ENCODE assay signal across 8 mouse cellular contexts in genomic region chr15:102136129-102136758, GRCm38 (mm10). TPM values are rescaled to one million over a fixed set of nuclear protein-coding genes. Genes with fewer than 3 reads are reported as not detected.
DNase-seq lines count a peak whose midpoint lies in the region; ATAC-seq and TF ChIP-seq lines count a peak whose summit lies in the region.

Spryd3 (minus strand) TSS chr15:102136234.

- no peaks in the 10 kb centered on the region; the same call in 1 of the 2 replicates for H3K4me1 ChIP-seq in bone marrow, adult 2 months (ENCODE audit: control insufficient read depth, insufficient read depth, low read length)
- peaks cover 14% of the 10 kb centered on the region for H3K4me1 ChIP-seq in embryonic facial prominence, embryonic 15.5 days
- 0 out of 2 replicates have a peak, but pooled peaks cover 4% of the 10 kb centered on the region for H3K4me1 ChIP-seq in limb, embryonic 14.5 days (ENCODE audit: control insufficient read depth, insufficient read depth, low read length)
- no peaks in the 10 kb centered on the region for H3K4me1 ChIP-seq in midbrain, postnatal 0 days (ENCODE audit: insufficient read depth, low read length)

- peak within 1 kb of the TSS; percentile 82 for H3K9ac ChIP-seq in embryonic facial prominence, embryonic 15.5 days
- peak within 1 kb of the TSS; percentile 76 for H3K9ac ChIP-seq in limb, embryonic 14.5 days (ENCODE audit: low read depth, low read length, severe bottlenecking)
- H3K9ac ChIP-seq in midbrain, postnatal 0 days (replicated peaks; ENCODE audit: low read length, poor library complexity, severe bottlenecking), result peak within 1 kb of the TSS; percentile 80

- no peaks in the 10 kb centered on the region for H3K27me3 ChIP-seq in embryonic facial prominence, embryonic 15.5 days
- no peaks in the 10 kb centered on the region for H3K27me3 ChIP-seq in limb, embryonic 14.5 days (ENCODE audit: control insufficient read depth, insufficient read depth, low read length)
- H3K27me3 ChIP-seq in midbrain, postnatal 0 days (ENCODE audit: insufficient read depth, low read length), result no peaks in the 10 kb centered on the region

- ATAC-seq in embryonic facial prominence, embryonic 15.5 days (ENCODE audit: insufficient number of reproducible peaks, low FRiP score, low TSS enrichment, low read depth), result peak; percentile 99
- ATAC-seq in limb, embryonic 14.5 days (ENCODE audit: low FRiP score, low read depth), result peak; percentile 99
- ATAC-seq in midbrain, postnatal 0 days (ENCODE audit: low FRiP score), result peak; percentile 99

- H3K9me3 ChIP-seq in embryonic facial prominence, embryonic 15.5 days (replicated peaks), result no peaks in the 10 kb centered on the region
- H3K9me3 ChIP-seq in limb, embryonic 14.5 days (ENCODE audit: control insufficient read depth, low read length), result no peaks in the 10 kb centered on the region
- no peaks in the 10 kb centered on the region for H3K9me3 ChIP-seq in midbrain, postnatal 0 days (ENCODE audit: low read length)

- WGBS in bone marrow, adult 2 months, result 1% methylated on average over 50 of the region's 50 CpGs
- WGBS in embryonic facial prominence, embryonic 15.5 days, result under 1% methylated on average over 49 of the region's 50 CpGs
- WGBS in limb, embryonic 14.5 days, result 2% methylated on average over 45 of the region's 50 CpGs
- WGBS in midbrain, postnatal 0 days, result under 1% methylated on average over 50 of the region's 50 CpGs

- TF ChIP-seq CTCF in bone marrow, adult 2 months (IDR thresholded peaks at IDR 0.05; ENCODE audit: control insufficient read depth, insufficient read depth, low read length), result no peak
- TF ChIP-seq CTCF in midbrain, postnatal 0 days (IDR thresholded peaks at IDR 0.05), result 0 out of 2 replicates have a peak, but pooled peaks have one; percentile 18

- TF ChIP-seq POLR2A in bone marrow, adult 2 months (IDR thresholded peaks at IDR 0.05; ENCODE audit: borderline replicate concordance, control insufficient read depth, low read depth, low read length), result peak; percentile 62
- peak; percentile 83; the same call in 1 of the 2 replicates for TF ChIP-seq POLR2A in limb, embryonic 14.5 days (IDR thresholded peaks at IDR 0.05; ENCODE audit: borderline replicate concordance, extremely low read depth, insufficient read depth, insufficient read length)

- H3K27ac ChIP-seq in bone marrow, adult 2 months (ENCODE audit: control insufficient read depth, insufficient read depth, low read depth, low read length, poor library complexity), result peak within 1 kb of the TSS; percentile 57
- peak within 1 kb of the TSS; percentile 82 for H3K27ac ChIP-seq in embryonic facial prominence, embryonic 15.5 days (replicated peaks)
- H3K27ac ChIP-seq in limb, embryonic 14.5 days (replicated peaks; ENCODE audit: low read depth, low read length), result peak within 1 kb of the TSS; percentile 67; the same call in 1 of the 2 replicates
- peak within 1 kb of the TSS; percentile 77 for H3K27ac ChIP-seq in midbrain, postnatal 0 days (ENCODE audit: low read depth, low read length)

- DNase-seq in 416B (ENCODE audit: low read depth), result peak; percentile 96
- DNase-seq in heart, adult 8-10 months (ENCODE audit: low spot score), result peak; percentile 98
- DNase-seq in kidney, adult 9 months, result peak; percentile 98
- peak; percentile 92 for DNase-seq in limb, embryonic 14.5 days (ENCODE audit: low spot score)
- peak; percentile 96 for DNase-seq in midbrain, postnatal 0 days (ENCODE audit: low spot score)
- peak; percentile 97 to 98 for DNase-seq in spleen, postnatal 14 days (ENCODE audit: low spot score in 2 of 2)

- H3K4me3 ChIP-seq in bone marrow, adult 2 months (replicated peaks; ENCODE audit: control insufficient read depth, low read depth, low read length), result peak within 1 kb of the TSS; percentile 86
- peak within 1 kb of the TSS; percentile 86 for H3K4me3 ChIP-seq in embryonic facial prominence, embryonic 15.5 days (replicated peaks)
- peak within 1 kb of the TSS; percentile 77 for H3K4me3 ChIP-seq in limb, embryonic 14.5 days (replicated peaks; ENCODE audit: low read length)
- peak within 1 kb of the TSS; percentile 75 for H3K4me3 ChIP-seq in midbrain, postnatal 0 days (ENCODE audit: low read depth, low read length)

- peaks cover 18% of the 10 kb centered on the region for H3K36me3 ChIP-seq in embryonic facial prominence, embryonic 15.5 days
- peaks cover 23% of the 10 kb centered on the region for H3K36me3 ChIP-seq in limb, embryonic 14.5 days (ENCODE audit: control insufficient read depth, insufficient read depth, low read length)
- peaks cover 15% of the 10 kb centered on the region for H3K36me3 ChIP-seq in midbrain, postnatal 0 days (ENCODE audit: insufficient read depth, low read length)

- H3K4me2 ChIP-seq in embryonic facial prominence, embryonic 15.5 days (replicated peaks), result peak within 1 kb of the TSS; percentile 83
- H3K4me2 ChIP-seq in limb, embryonic 14.5 days (replicated peaks; ENCODE audit: low read depth, low read length, severe bottlenecking), result peak within 1 kb of the TSS; percentile 84
- peak within 1 kb of the TSS; percentile 72 for H3K4me2 ChIP-seq in midbrain, postnatal 0 days (ENCODE audit: low read depth, low read length, poor library complexity, severe bottlenecking)

RNA-seq across cellular contexts. Expression of gene Spryd3, which starts in this region (rescaled TPM):
- 7.9 and 23.0 TPM in 2 replicates for polyA plus RNA-seq in bone marrow, adult 2 months (2011; ENCODE audit: insufficient read depth, insufficient read length, low replicate concordance, missing spikeins)
- polyA plus RNA-seq in embryonic facial prominence, embryonic 15.5 days (2015; fragmentation: Nextera tagmentation; extraction: Ambion mirVana), result 27.4 and 31.7 TPM in 2 replicates
- total RNA-seq in heart, adult 8-10 months (2022), result 10 to 100 TPM; 13.2 to 16.8 (median 15.6) TPM
- 37.4 and 39.8 TPM in 2 replicates for polyA plus RNA-seq in limb, embryonic 14.5 days (2012; rRNA removed)
- polyA plus RNA-seq in limb, embryonic 14.5 days (2014; fragmentation: Nextera tagmentation; extraction: Ambion mirVana), result 18.7 and 18.9 TPM in 2 replicates
- 120 and 134 TPM in 2 replicates for total RNA-seq in midbrain, postnatal 0 days (2014; rRNA removed)
- polyA plus RNA-seq in midbrain, postnatal 0 days (2015; fragmentation: Nextera tagmentation; extraction: Ambion mirVana), result 118 and 120 TPM in 2 replicates

Comparison
In these comparisons a context has a peak if more than half of its experiments do, and no peak if none do; other contexts are left out.
1. Peak in every context shown above with its lines: DNase-seq, ATAC-seq, H3K4me3 ChIP-seq and H3K27ac ChIP-seq.